Mouse (Mus musculus): Measurements from ENCODE around the gene Pou6f2. TPM values are rescaled to one million over a fixed set of nuclear protein-coding genes. Genes with fewer than 3 reads are reported as not detected.

Gene Pou6f2
- polyA plus RNA-seq, 1 experiment: 0.94 TPM

- TF ChIP-seq POLR2A (IDR thresholded peaks at IDR 0.05; ENCODE audit: extremely low read depth, insufficient read depth, low read length) (no peak), CTCF (IDR thresholded peaks at IDR 0.05; ENCODE audit: extremely low read depth, insufficient read depth, low read length) (no peak)
- no peak overlapping the region for H3K27ac ChIP-seq (ENCODE audit: insufficient read depth, low read length)
- H3K4me3 ChIP-seq (ENCODE audit: insufficient read depth, low read length): no peak overlapping the region
- no peaks in the 10 kb centered on the region for H3K4me1 ChIP-seq (ENCODE audit: control insufficient read depth, insufficient read depth, low read length)
Measured at GRCm38 (mm10) chr13:18323980-18324678, 73.4 kb downstream of the Pou6f2 start.

- H3K27ac ChIP-seq (ENCODE audit: insufficient read depth, low read length): no peak overlapping the region
- TF ChIP-seq POLR2A (IDR thresholded peaks at IDR 0.05; ENCODE audit: extremely low read depth, insufficient read depth, low read length): no peak
- TF ChIP-seq CTCF (IDR thresholded peaks at IDR 0.05; ENCODE audit: extremely low read depth, insufficient read depth, low read length): no peak
- no peak overlapping the region for H3K4me3 ChIP-seq (ENCODE audit: insufficient read depth, low read length)
- H3K4me1 ChIP-seq (ENCODE audit: control insufficient read depth, insufficient read depth, low read length): no peaks in the 10 kb centered on the region
Measured at GRCm38 (mm10) chr13:18323407-18323806, 74.1 kb downstream of the Pou6f2 start.

- no peak overlapping the region for H3K4me3 ChIP-seq (ENCODE audit: insufficient read depth, low read length)
- no peak for TF ChIP-seq CTCF (IDR thresholded peaks at IDR 0.05; ENCODE audit: extremely low read depth, insufficient read depth, low read length)
- no peak for TF ChIP-seq POLR2A (IDR thresholded peaks at IDR 0.05; ENCODE audit: extremely low read depth, insufficient read depth, low read length)
- no peak overlapping the region for H3K27ac ChIP-seq (ENCODE audit: insufficient read depth, low read length)
- H3K4me1 ChIP-seq (ENCODE audit: control insufficient read depth, insufficient read depth, low read length): no peaks in the 10 kb centered on the region
Measured at GRCm38 (mm10) chr13:18312613-18313012, 84.9 kb downstream of the Pou6f2 start.

GRCm38 (mm10) chr13:18309024-18309423, 88.5 kb downstream of the Pou6f2 start:
- H3K4me1 ChIP-seq (ENCODE audit: control insufficient read depth, insufficient read depth, low read length): no peaks in the 10 kb centered on the region
- no peak overlapping the region for H3K4me3 ChIP-seq (ENCODE audit: insufficient read depth, low read length)
- TF ChIP-seq POLR2A (IDR thresholded peaks at IDR 0.05; ENCODE audit: extremely low read depth, insufficient read depth, low read length): no peak
- TF ChIP-seq CTCF (IDR thresholded peaks at IDR 0.05; ENCODE audit: extremely low read depth, insufficient read depth, low read length): no peak
- no peak overlapping the region for H3K27ac ChIP-seq (ENCODE audit: insufficient read depth, low read length)

DNA sequence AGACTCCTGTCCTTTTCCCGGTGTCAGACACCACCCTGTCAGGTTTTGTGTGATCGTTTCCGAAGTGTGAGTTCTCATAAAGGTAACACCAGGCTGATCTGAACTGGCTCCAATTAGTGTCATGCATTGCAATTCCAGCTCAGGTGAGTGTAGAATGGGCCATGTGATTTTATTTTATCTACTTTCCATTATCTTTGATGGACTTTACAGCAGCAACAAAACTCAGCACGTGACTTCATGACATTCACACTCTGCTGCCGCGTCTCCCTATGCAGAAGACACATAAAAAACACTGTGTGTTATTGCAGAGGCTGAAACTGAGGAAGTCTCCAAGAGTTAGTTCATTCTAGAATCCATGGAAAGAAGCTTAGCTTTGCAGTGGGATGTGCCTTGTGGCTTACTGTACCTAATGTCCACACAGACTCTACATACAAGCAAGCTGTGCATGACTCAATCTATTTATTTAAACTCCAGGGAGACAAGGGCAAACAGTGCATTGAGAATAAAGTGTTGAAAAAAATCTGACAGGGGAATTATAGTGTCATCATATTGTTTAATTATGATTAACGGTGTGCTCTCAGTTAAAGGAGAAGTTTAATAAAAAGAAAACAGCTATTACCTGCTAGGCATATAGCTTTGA, 90.9 kb downstream of the Pou6f2 start:
- Histone ChIP-seq H3K27ac (ENCODE audit: insufficient read depth, low read length) (no peak overlapping the region), H3K4me3 (ENCODE audit: insufficient read depth, low read length) (no peak overlapping the region), H3K4me1 (ENCODE audit: control insufficient read depth, insufficient read depth, low read length) (no peaks in the 10 kb centered on the region)
- no peak for TF ChIP-seq CTCF (IDR thresholded peaks at IDR 0.05; ENCODE audit: extremely low read depth, insufficient read depth, low read length)
- TF ChIP-seq POLR2A (IDR thresholded peaks at IDR 0.05; ENCODE audit: extremely low read depth, insufficient read depth, low read length): no peak

DNA sequence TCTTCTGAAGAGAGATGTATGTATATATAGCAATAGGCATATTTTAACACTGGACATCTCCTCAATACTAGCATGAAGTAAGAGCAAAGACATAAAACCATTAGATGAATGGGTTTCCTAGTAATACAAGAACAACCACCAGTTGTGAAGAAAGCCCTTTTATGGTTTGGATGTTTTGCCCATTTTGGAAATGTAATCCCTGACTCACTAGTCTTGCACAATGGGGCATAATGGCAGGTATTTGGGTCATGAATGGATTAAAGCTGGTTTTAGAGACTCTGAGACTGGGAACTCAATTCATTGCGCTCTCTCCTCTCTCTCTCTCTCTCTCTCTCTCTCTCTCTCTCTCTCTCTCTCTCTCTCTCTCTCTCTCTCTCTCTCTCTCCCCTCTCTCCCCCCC, 97.5 kb downstream of the Pou6f2 start:
- Histone ChIP-seq H3K4me3 (ENCODE audit: insufficient read depth, low read length) (no peak overlapping the region), H3K4me1 (ENCODE audit: control insufficient read depth, insufficient read depth, low read length) (no peaks in the 10 kb centered on the region), H3K27ac (ENCODE audit: insufficient read depth, low read length) (no peak overlapping the region)
- no peak for TF ChIP-seq POLR2A (IDR thresholded peaks at IDR 0.05; ENCODE audit: extremely low read depth, insufficient read depth, low read length)
- no peak for TF ChIP-seq CTCF (IDR thresholded peaks at IDR 0.05; ENCODE audit: extremely low read depth, insufficient read depth, low read length)

GRCm38 (mm10) chr13:18293438-18293837, 104.0 kb downstream of the Pou6f2 start:
- H3K4me3 ChIP-seq (ENCODE audit: insufficient read depth, low read length): no peak overlapping the region
- H3K4me1 ChIP-seq (ENCODE audit: control insufficient read depth, insufficient read depth, low read length): no peaks in the 10 kb centered on the region
- H3K27ac ChIP-seq (ENCODE audit: insufficient read depth, low read length): no peak overlapping the region
- TF ChIP-seq CTCF (IDR thresholded peaks at IDR 0.05; ENCODE audit: extremely low read depth, insufficient read depth, low read length) (no peak), POLR2A (IDR thresholded peaks at IDR 0.05; ENCODE audit: extremely low read depth, insufficient read depth, low read length) (no peak)

DNA sequence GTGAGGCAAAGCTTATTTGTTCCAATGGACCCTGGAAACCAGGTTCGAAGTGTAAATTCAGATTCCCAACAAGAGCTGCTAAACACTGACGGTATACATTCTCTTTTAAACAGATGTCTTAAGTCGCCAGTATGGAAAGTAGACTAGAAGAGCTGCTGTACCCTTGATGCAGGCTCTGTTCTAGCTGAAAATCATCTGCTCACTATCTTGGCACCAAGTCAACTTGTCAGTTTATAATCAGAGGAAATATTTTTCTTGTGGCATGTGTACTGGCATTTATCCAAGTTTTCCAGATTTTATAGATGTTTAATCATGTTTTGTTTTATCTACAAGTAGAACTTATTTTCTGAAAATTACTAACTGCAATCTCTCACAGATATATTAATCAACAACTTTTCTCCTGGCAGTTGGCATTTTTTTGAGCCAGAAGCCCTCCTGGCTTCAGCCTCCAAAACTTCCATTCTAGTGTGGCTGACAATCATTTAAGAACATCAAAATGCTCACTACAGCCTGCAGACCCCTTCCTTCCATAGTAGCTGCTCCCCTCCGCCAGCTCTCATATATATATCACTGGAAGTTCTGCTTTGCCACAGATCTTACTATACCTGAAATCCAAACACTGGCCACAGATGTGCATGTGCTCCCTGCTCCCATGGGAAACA, 107.1 kb downstream of the Pou6f2 start:
- no peak for TF ChIP-seq POLR2A (IDR thresholded peaks at IDR 0.05; ENCODE audit: extremely low read depth, insufficient read depth, low read length)
- no peak for TF ChIP-seq CTCF (IDR thresholded peaks at IDR 0.05; ENCODE audit: extremely low read depth, insufficient read depth, low read length)
- H3K4me3 ChIP-seq (ENCODE audit: insufficient read depth, low read length): no peak overlapping the region
- no peak overlapping the region for H3K27ac ChIP-seq (ENCODE audit: insufficient read depth, low read length)
- H3K4me1 ChIP-seq (ENCODE audit: control insufficient read depth, insufficient read depth, low read length): no peaks in the 10 kb centered on the region

- Histone ChIP-seq H3K4me3 (ENCODE audit: insufficient read depth, low read length) (no peak overlapping the region), H3K4me1 (ENCODE audit: control insufficient read depth, insufficient read depth, low read length) (no peaks in the 10 kb centered on the region), H3K27ac (ENCODE audit: insufficient read depth, low read length) (no peak overlapping the region)
- TF ChIP-seq POLR2A (IDR thresholded peaks at IDR 0.05; ENCODE audit: extremely low read depth, insufficient read depth, low read length) (no peak), CTCF (IDR thresholded peaks at IDR 0.05; ENCODE audit: extremely low read depth, insufficient read depth, low read length) (no peak)
Measured at GRCm38 (mm10) chr13:18287536-18287935, 110.0 kb downstream of the Pou6f2 start.

Data from cortical plate, adult 2 months (tissue).